Mouse (Mus musculus) cerebellum, postnatal 36 days (tissue): ENCODE measurements at regions not wholly inside any gene's neighbourhood (a gene's known extent, or its start where the extent isn't known, plus 50 kb on each side); places are given as distances from the start of the nearest gene placed in this dataset.

ENCODE experiments used
- DNase-seq, 2 experiments: peaks; one replicate each; pipeline ENCODE4 v3.0.0; 2021 to 2022; ENCODE audit warnings: mixed read lengths in 2 of 2

DNA sequence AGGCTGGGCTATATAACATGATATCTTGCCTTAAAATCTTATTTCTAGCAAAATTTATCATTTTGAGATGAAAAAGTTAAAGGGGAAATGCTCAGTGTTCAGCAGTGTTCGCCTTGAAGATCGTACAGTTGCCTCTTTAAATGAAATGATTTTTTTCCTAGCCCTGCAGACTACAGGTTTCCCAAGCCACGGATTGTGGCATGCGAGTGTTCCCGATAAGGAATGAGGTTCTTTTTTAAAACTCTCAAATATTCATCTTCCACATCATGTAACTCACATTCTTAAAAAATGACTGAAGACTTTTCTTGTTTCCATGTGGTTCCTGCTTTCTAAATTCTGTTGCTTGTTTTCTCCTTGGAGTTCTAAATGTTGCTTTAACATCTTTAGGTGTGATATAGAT is 566.0 kb downstream of the Gm43517 start:
- DNase-seq, result no peak

DNA sequence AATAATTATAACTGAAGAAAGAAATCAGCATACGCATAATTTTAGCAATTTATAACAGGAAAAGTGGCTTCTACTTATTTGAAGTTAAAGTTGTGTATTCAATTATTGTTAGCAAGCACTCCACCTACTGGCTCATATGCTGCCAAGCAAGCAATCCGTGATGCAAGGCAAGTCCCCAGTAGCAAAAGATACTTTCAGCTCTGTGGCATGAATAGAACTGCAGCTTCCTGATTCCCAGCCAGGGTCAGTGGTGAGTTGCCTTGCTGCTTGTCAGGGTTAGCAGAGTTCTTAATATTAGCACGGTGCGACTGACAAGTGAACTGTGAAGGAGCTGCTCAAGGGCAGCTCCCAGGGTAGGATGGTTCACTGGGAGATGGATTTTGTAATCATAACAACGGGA is 566.8 kb downstream of the Gm43517 start:
- DNase-seq, result no peak

DNA sequence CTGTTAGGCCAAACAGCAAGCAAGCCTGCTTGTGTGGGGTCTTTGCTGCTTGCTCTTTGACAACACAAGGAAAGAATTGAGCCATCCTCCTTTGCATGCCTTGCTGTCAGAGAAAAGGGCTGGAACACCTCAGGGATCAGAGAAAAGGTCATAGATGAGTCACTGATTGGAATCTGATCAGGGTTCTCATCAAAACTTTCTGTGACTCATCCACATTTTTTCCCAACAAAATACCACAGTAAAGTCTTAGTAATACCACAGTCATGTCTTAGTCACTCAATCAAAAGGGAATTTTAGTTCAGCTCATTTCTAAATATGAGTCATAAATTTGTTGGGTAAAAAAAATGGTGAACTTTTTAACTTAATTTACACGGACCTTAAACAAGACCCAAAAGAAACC is 583.1 kb downstream of the Gm43517 start:
- no peak for DNase-seq

DNA sequence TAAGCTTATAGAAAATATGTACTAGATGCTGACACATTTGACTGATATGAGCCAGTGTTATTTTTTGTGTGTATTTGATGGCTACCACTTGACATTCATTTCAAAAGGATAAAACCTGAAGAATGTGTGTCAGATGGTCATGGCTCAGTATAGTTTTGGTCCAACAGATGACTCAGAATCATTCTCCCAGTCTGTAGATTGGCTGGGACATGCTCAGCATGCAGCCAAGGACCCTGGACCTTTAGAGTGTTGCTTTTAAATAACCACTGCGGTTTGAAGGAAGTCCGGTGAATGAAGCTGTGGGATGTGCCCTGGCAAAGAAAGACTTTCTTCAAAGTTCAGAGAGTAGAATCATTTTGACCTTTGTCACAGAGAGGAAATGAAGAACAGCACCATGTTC is 584.6 kb downstream of the Gm43517 start:
- no peak for DNase-seq

DNA sequence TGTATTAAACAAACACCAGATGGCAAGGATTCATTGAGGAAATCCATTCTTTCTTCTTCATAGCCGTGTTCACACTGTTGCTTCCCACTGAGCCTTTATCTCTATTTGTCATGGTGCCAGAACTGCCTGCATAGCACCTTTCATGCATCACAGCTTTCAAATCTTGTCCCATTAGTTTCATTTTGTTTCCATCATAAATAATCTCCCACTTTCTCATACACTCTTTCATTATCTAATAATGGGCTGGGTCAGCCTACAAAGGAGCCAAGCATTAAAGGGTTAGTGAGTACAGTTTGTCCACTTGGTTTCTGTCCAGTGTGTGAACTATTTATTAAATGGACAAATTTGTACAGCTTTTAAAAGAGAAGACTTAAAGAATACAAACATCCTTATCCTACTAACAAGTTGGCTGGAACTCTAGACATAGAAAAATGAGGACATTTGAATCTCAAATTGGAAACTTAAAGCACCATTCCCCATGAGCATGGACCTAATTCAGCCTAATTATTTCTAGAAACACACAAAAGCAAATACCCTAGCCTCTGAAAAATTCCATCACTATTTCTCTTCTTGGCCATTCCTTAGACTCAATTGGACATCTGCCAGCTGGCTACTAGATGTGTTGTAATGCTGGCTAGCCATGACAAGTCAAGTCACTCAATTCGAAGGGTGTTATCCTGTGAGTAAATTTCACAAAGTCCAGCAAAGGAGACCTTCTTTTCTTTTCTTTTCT is 589.8 kb downstream of the Gm43517 start:
- DNase-seq, result no peak

DNA sequence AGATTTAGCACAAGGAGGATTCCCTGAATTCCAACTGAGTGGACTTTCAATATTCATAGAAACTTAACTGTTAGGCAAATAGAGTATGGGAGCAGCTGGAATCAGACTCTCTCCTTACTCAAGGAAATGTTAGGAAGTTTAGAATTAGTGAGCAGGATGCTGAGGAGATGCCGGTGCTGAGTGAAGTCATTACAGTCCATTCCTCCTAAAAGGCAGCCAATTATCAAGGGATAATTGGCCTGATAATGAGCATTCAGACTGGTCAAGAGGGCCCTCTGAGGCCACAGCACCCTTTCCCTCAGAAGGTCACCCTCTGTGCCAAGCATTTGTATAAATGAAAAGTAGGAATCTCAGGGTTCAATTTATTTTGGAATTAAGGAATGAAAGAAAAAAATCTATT is 590.6 kb downstream of the Gm43517 start:
- no peak for DNase-seq

DNA sequence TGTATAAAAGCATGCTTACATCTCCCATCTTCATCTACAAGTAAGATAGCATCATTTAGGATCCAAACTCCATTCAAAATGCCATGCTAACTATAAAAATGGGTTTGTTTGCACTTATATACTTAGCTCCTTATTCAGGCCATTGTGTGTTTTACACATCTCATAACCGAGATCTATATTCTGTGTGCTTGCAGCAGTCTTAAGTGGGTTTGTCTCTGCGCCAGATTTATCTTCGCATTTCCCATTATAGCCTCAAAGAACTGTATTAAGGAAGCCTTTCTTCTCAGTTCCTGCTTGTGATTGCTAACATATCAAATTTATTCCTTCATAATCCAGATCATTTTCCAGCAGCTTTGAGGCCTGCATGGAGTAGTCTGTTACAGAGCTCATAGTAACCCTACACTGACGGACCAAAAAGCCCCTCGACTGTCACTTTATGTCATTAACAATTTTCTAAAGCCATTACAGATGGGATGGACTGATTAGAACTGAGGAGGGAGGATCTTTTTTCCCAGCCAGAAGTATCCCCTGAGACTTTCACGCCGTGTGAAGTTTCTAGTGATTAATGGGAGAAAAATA is 607.6 kb downstream of the Gm43517 start:
- DNase-seq, result no peak

DNA sequence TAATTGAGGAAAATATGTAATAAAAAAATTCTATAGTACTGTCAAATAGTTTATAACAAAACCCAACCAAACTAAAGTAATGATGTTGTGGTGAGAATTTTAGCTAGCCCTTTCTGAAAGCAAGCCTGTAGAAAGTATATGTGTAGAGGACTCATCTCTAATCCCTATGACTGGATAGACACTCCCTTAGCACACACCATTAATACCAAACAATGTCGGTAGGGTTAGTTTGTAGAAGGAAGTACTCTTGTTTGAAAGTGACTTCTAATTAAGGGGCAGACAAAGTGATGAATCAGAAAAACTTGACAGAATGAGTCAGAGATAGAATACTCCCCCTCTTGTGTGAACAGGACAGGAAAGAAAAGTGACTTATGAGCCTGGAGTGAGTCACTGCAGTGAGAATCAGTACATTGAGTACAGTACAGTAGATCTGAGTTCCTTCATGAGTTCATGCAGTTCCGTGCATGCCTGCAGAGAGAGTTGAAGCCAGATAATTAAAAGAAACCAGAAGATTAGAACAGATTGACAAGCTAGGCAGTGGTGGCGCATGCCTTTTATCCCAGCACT is 610.0 kb downstream of the Prkd1 start:
- DNase-seq, result no peak

DNA sequence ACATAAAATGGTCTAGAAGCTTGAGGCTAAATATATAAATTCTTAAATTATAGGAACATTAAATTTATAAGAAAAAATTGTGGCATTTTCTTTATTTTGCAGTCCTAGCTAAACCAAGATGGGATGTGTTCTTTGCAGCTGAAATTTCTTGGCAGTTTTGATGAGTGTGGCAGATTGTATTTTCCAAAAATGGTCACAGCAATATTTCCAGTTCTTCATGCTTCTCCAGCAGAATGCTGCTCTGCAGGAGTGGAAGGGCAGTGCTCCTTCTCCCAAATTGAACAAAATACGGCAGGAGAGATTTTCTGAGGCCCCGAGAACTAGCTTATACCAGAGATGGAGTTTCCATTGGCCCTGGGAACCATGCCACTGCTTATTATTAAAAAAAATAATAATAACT is 587.6 kb downstream of the Prkd1 start:
- DNase-seq, result no peak

DNA sequence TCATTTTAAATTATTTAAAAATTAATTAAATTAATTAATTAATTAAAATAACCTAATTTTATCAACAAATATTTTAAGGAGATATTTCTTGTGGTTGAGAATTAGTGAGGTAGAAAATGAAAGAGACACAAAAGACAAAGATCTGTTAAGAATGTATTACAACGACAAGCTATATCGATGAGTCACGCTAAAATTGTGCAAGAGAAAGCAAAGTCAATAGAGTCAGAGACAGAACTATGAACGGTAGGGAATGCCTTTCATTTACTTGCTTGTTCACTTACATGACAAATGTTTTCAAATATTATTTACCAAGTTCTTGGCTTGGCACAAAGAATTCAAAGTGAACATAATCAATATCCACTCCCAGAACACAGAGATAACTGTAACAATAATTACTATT is 582.5 kb downstream of the Prkd1 start:
- no peak for DNase-seq

DNA sequence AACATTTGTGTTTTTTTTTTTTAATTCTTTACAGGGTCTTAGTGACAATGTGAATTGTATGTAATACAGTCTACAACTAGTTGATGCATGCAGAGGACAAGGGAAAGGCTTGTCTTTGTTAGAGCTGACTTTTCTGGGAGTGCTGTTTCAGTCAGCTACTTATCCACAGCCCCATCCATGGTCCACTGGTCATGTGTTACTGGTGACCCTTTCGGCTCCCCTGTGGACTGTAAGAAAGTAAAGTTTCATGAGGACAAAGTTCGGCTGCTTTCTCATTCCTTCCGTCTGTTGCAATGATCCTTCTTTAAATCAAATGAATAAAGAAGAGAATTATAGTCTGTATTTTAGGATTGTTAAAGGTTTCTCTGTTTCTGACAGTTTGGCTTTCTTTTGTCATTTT is 577.1 kb downstream of the Prkd1 start:
- DNase-seq, result no peak

DNA sequence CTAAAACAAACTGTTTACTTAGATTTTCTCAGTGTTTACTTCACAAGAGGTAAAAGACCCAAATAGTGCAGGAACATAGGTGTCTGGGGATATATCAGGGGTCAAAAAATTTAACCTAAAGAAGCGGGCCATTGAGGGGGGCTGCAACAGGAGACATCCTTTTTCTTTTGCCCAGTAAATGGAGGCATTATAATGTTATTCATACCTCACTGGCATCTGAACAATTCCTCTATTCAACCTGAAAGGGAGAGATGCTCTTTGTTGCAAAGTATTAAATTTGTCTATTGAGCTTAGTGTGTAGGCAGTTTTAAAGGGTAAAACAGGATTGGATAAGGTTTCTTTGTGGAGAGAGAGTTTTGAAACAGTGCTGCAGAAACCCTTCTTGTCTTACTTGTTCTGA is 576.5 kb downstream of the Prkd1 start:
- DNase-seq, result no peak

DNA sequence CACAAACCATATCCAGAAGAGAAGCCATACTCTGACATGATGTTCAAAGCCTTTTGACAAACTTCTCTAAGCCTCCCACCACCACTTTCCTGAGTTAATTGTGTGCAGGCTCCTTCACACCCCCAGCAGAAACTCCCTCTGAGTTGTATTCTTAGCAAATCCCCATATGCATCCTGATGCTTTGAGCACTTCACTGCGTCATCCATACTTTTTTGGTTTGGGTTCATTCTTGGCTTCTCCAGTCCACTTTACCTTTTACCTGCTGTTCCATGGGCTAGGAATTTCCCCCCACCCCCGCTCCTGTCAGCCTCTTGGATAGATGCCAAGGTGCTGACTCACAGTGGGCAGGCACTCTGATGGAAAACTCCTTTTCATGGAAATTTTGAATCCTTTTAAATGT is 575.2 kb downstream of the Prkd1 start:
- no peak for DNase-seq

DNA sequence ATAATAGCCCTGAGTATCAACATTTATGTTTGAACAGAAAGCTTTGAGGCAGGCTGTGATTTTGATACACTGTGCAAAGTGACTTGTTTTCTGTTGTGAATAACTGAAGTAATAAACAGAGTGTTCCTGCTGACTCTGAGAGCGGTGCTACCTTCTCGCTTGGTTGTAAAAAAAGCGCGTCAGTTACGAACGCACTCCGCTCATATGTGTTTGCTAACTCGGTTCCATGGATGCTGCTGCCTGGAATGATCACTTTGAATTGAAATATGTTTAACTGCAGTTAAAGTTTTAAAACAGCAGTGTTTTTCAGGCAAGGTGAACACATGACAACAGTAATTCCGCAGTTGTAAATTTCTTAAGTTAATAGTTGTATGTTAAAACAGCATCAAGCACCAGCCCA is 567.7 kb downstream of the Prkd1 start:
- no peak for DNase-seq

DNA sequence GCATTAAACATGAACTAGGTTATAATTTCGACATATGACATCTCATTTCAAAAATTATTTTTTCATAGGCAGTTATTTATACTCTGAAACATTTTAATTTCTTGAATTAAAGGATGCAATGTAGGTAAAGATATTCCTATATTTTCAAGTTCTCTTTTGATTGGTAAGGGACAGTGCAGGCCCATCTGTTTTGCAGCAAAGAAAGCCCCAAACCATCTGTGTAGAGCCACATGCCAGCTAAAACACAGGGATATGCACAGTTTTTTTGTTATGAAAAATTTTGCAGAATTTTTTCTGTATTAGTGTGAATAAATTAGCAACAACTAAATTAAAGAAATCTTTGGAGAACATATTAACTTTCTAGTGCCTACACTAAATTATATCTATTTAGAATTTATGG is 567.3 kb downstream of the Prkd1 start:
- DNase-seq, result no peak

DNA sequence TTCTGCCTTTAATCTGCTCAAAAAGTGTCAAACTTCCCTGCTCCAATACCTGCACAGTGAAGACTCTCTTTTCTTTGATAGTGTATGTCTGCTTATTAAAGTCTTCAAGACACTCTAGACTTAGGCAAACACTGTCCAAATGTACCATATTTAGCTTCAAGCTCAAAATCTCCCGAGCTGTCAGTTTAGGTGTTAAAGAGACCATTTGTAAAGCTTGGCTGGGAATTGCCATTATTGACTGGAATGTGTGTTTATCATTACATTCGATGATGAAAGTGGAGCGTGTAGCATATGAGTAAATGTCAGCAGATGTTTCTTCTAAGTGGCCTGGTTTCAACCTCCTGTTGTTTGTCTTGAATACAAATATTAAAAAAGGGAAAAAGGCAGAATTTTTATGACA is 564.4 kb downstream of the Prkd1 start:
- DNase-seq, result no peak

DNA sequence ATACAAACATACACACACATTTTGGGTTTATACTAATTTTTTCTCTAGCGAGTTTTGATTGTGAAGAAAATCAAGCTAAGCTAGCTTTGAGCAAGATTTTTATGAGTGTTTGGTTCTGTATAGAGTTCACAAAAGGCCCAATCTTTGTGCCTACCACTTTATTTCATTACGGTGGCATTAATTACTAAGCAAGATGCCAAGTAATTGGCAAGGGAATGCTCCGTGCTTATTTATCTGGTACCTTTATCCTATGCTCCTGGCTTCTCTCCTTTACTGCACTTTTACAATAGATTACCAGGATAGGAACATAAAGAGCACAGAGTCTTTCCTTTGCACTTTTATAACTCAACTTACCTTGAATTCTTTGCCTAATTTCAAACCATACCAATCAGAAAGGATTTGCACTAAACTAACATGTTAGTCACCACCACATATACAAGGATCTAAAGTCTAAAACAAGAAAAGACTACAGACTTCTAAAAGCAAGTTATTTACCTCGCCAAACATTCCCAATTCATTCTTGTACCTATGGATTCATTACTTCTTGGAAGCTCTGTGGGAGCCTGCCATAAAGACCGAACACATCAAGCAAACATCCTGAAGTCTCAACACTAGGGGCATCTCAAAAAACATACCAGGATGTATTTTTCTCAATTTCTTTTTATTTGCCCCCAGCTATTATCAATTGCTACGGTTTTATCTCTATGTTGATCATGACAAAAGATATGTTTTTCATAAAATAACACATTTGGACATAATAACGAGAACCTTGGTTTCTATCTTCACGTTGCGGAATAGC is 537.5 kb downstream of the Prkd1 start:
- DNase-seq, result no peak

DNA sequence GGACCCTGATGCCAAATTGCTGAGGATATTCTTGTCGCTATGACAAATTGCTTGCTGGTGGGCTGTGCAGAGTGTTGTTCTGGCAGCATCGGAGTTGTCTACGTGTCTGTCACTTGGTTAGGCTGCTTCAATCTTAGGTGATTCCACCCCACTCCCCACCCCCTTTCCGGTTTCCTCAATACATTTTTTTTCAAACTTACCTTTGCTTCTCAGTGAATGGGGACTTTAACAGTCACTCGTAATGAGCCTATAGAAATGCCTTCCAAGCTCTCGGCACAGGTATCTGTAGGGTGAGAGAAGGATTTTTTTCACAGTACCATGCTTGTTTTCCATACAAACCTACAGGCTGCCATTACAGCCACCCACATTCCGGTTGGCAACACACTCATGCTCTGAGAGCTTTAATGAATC is 536.8 kb downstream of the Prkd1 start:
- no peak for DNase-seq

DNA sequence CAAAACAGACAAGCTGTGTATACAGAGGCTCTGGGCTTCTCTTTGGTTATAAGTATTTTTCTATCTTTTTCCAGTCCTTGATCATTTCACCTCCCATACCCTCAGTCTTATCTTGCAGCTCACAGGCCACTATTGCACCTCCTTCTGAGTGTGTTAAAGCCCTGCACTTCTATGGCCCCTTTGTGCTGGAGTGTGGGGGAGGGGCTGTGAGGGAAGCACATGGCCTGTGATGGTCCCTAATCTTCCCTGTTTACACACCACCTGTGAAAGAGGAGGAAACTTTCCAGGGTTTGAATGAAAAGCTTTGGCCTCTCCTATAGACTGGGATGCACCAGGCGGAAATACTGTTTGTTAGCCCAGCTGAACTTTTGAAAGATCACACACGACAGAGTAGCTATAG is 533.0 kb downstream of the Prkd1 start:
- DNase-seq, result no peak

DNA sequence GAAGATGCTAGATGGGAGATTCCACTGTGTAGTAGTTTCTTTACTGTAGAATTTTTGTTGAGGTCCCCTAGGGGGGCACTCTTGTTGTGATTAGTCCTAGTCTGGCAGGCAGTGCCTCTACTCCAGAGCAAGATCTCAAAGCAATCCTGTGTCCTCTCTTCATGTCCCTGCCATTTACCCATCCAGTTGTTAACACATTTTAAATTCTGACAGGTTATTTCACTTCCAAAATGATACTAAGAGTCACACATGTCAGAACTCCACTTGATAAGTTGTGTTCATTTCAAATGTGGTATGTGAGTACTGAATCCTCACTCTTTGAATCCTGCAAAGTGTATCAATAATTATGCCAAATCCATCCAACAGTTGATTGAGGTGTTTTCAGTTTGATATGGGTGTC is 530.6 kb downstream of the Prkd1 start:
- DNase-seq, result no peak

DNA sequence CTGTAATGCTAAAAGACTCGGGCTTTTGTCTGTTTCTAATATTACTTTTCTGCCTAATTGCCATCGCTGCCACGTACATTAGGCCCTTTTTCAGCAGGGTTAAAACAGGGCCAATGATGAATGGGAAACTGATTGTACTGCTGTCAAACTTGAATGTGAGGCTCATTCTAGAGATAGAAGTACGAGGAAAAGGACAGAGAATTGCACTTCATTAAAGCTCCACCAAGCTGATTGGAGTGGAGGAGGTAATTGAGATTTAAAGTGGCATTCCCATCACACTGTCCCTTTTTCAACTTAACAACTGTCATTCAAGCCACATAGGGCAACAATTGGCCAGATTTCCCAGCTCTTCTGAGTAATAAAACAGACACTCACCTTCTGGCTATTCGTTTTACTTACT is 526.8 kb downstream of the Prkd1 start:
- DNase-seq, result no peak

DNA sequence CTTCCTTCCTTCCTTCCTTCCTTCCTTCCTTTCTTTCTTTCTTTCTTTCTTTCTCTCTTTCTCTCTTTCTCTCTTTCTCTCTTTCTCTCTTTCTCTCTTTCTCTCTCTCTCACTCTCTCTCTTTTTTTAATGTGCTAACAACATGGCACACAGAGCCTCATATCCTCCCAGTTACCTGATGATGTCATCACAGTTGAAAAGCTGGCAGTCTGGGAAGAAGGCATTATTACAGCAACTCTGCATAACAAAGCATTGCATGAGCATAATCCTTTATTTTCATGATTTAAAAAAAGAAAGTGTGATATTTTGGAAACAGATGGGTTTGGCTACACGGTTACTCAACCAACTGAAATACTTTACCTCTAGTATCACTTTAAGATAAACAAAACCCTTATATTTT is 525.9 kb downstream of the Prkd1 start:
- no peak for DNase-seq

DNA sequence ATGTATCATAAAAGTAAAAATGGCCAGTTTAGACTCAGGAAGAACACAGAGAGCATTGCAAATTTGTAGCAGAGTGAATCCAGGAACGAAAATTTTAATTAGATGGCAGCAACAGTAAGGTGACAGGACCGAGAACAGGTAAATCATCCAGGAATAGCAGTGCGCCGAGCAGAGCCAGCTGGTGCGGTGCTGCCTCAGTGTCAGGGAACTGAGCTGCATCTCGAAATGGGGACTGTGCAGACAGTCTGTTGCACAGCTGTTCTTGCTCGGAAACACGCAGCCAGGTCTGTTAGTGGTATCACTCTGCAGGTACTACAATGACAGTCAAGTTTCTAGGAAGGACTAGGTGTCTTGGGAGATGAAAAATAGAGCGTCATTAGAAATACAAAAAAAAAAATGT is 490.8 kb downstream of the Prkd1 start:
- DNase-seq, result no peak

DNA sequence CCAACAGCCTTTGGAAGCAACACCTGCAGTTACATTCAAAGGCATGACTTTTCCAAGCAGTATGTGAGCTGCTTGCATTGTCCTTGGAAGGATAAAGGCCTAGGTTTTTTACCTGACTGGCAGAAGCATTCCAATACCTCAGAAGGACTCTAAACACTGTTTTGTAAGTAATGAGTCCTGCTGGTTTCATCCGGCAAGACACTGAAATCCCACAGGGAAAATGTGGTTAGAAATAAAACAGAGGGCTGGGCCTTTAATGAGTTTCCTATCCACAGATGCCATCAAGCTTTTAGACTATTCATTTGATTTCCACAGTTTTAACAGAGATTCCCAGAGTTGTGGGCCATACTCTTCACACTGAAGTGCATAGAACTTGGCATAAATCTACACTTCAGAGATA is 461.6 kb downstream of the Prkd1 start:
- no peak for DNase-seq
